Mouse (Mus musculus): Measurements from ENCODE around the gene Flot1. TPM values are rescaled to one million over a fixed set of nuclear protein-coding genes. Genes with fewer than 3 reads are reported as not detected.

Gene Flot1
- polyA plus RNA-seq, 1 experiment from 2014 or later = 103 TPM

DNA sequence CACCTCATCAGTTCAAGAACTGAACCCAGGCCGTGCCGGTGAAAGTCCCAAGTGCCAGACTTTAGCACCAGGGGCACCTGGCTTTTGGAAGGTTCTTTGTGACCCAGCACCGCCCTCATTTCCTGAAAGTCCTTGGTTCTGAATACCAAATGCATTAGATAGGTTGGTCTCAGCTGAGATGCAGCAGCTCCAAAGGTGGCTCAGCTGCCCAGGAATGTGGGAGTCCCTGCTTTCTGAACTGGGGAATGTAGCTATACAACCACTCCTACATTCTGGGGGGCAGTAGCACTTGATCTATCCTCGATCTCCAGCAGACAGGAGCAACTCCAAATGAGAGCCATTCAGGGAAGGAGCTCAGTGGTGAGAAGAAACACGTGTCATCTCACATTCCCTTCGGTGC is 10.3 kb upstream of the Flot1 start:
- no peaks in the 10 kb centered on the region for H3K9me3 ChIP-seq (replicated peaks)
- WGBS = 38% methylated on average over 6 of the region's 6 CpGs
- no peak overlapping the region for H3K4me3 ChIP-seq
- H3K9ac ChIP-seq = 0 out of 2 replicates have a peak overlapping the region, but pooled peaks have one; percentile 1
- peak overlapping the region; percentile 16 for H3K4me2 ChIP-seq
- H3K36me3 ChIP-seq = no peaks in the 10 kb centered on the region
- peak overlapping the region; percentile 97 for H3K27ac ChIP-seq
- H3K27me3 ChIP-seq = no peaks in the 10 kb centered on the region
- peaks cover 75% of the 10 kb centered on the region for H3K4me1 ChIP-seq (replicated peaks)
- no peak for ATAC-seq (replicated peaks; ENCODE audit: insufficient number of reproducible peaks, insufficient read depth, low FRiP score, low read depth)

DNA sequence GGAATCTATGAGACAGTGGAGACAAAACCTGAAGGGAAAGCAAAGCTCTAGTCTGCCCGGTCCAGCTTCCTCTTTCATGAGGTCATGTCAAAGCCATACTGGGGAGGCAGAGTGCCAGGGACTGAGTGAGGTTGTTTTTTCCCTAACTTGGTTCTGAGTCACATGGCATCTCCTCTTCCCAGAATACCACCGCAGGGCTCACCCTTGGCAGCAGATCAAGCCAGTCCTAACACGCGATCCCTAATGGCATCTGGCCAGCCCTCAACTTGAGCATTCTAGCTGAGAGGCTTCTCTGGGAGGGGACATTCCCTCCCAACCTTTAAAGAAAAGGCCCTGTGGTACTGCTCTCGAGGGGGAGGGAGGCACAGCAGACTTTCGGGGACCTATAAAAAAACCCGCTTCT is 9.8 kb upstream of the Flot1 start:
- WGBS = 15% methylated on average over 7 of the region's 7 CpGs
- no peaks in the 10 kb centered on the region for H3K9me3 ChIP-seq (replicated peaks)
- H3K36me3 ChIP-seq = no peaks in the 10 kb centered on the region
- peak; percentile 93 for ATAC-seq (replicated peaks; ENCODE audit: insufficient number of reproducible peaks, insufficient read depth, low FRiP score, low read depth)
- H3K4me1 ChIP-seq (replicated peaks) = peaks cover 72% of the 10 kb centered on the region
- H3K9ac ChIP-seq = 0 out of 2 replicates have a peak overlapping the region, but pooled peaks have one; percentile 1
- peak overlapping the region; percentile 97 for H3K27ac ChIP-seq
- H3K27me3 ChIP-seq = no peaks in the 10 kb centered on the region
- H3K4me3 ChIP-seq = no peak overlapping the region
- H3K4me2 ChIP-seq = peak overlapping the region; percentile 16

DNA sequence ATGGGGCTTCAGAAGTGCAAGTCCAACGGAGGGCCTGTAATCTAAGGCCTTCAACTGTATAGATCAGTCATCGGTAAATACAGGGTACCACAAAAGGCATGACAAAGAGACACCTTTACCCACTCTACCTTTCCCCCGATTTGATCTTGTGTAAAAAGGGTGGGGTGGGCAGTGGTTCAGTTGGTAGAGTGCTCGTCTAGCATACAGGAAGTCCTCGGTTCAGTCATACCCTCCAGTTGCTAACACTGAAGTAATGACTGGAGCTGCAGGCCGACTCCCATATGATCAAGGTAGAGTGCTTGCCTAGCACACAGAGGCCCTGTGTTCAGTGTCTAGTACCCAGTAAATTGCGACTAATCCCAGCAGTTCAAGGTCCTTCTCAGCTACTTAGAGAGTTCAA is 9.4 kb upstream of the Flot1 start:
- Histone ChIP-seq H3K36me3 (no peaks in the 10 kb centered on the region), H3K4me3 (no peak overlapping the region), H3K4me1 (replicated peaks) (peaks cover 72% of the 10 kb centered on the region), H3K9me3 (replicated peaks) (no peaks in the 10 kb centered on the region), H3K27me3 (no peaks in the 10 kb centered on the region), H3K4me2 (peak overlapping the region; percentile 16; the same call in 1 of the 2 replicates), H3K9ac (no peak overlapping the region), H3K27ac (peak overlapping the region; percentile 97)
- peak; percentile 11 for ATAC-seq (replicated peaks; ENCODE audit: insufficient number of reproducible peaks, insufficient read depth, low FRiP score, low read depth)
- 50% methylated on average over 7 of the region's 7 CpGs for WGBS

DNA sequence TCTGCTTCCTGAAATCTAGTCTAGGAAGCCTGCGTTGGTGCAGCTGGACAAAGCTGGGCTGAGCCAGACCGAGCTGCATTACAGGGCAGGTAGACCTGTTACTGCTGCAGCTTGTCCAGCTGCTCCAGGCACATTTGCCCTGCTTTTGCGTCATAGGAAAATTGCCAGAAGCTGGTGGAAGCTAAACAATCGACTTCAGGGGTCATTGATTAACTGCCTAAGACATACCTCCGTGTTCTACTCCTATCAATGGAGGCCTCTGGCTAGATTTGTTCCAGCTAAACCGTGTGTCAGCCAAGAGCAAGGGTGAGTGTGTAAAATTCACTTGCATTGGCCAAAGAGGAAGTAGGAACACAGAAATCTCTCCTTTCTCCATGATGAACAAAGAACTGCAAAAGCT is 8.4 kb upstream of the Flot1 start:
- Histone ChIP-seq H3K27me3 (no peaks in the 10 kb centered on the region), H3K4me3 (no peak overlapping the region), H3K9ac (0 out of 2 replicates have a peak overlapping the region, but pooled peaks have one; percentile 1), H3K9me3 (replicated peaks) (no peaks in the 10 kb centered on the region), H3K27ac (peak overlapping the region; percentile 97), H3K4me2 (no peak overlapping the region), H3K4me1 (replicated peaks) (peaks cover 69% of the 10 kb centered on the region), H3K36me3 (no peaks in the 10 kb centered on the region)
- ATAC-seq (replicated peaks; ENCODE audit: insufficient number of reproducible peaks, insufficient read depth, low FRiP score, low read depth) = no peak
- 50% methylated on average over 6 of the region's 6 CpGs for WGBS

DNA sequence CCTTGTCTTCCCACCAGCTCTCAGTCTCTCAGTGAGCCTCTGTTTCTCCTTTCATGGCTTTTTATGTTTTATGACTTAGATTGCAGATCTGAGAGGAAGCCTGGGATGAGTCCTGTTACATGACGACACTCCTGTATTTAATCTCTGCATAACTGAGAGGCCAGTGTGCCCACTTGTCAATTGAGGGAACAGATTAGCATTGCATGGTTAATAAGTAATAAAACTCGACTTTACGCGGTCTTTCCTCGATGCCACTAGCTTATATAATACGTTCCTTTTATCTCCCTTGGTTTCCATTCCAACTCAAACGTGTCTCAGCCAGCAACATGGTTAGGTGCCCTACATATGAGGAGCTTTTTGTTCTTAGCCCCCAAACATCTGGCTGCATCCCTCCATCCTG is 7.2 kb upstream of the Flot1 start:
- Histone ChIP-seq H3K4me3 (no peak overlapping the region), H3K4me2 (no peak overlapping the region), H3K9me3 (replicated peaks) (no peaks in the 10 kb centered on the region), H3K36me3 (no peaks in the 10 kb centered on the region), H3K27ac (peak overlapping the region; percentile 97), H3K27me3 (no peaks in the 10 kb centered on the region), H3K4me1 (replicated peaks) (peaks cover 68% of the 10 kb centered on the region), H3K9ac (no peak overlapping the region)
- 58% methylated on average over 7 of the region's 7 CpGs for WGBS
- ATAC-seq (replicated peaks; ENCODE audit: insufficient number of reproducible peaks, insufficient read depth, low FRiP score, low read depth) = no peak

DNA sequence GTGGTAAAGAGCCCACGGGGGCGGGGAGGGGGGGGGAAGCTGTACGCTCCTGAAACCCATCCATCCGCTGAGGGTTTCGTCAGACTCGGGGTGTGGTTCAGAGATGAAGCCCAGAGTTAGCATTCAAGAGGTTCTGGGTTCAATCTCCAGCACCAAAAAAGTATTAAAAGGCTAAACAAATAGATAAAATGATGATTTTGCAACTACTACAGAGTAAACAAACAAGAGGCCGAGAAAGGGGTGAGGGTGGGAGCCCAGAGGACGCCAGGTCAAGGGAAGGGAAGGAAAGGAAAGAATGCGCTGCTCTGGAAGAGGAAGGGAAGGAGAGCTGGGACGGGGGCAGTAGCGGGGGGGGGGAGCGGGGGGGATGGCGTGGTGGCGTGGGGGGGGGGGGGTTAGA is 6.3 kb upstream of the Flot1 start:
- H3K4me1 ChIP-seq (replicated peaks) = peaks cover 65% of the 10 kb centered on the region
- peak overlapping the region; percentile 97 for H3K27ac ChIP-seq
- H3K4me2 ChIP-seq = no peak overlapping the region
- H3K4me3 ChIP-seq = no peak overlapping the region
- no peaks in the 10 kb centered on the region for H3K9me3 ChIP-seq (replicated peaks)
- no peaks in the 10 kb centered on the region for H3K36me3 ChIP-seq
- no peak for ATAC-seq (replicated peaks; ENCODE audit: insufficient number of reproducible peaks, insufficient read depth, low FRiP score, low read depth)
- WGBS = 53% methylated on average over 9 of the region's 14 CpGs
- no peaks in the 10 kb centered on the region for H3K27me3 ChIP-seq
- no peak overlapping the region for H3K9ac ChIP-seq

DNA sequence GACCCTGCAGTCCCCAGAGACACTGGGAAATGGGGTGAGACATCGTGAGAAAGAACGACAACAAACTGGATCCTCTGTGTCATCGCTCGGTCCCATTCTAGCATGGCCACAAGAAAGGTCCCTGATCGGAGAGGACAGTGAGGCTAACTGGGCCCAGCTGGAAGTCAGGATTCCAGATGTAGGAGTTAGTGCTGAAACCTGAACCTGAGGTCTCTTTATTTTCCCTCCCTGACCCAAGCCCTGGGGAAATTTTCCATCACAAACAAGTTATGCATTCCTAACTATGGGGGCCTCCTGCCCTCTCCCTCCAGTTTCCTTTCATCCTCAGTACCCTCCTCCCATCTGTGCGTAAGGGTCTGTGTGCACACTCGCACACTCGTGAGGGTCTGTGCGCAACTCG is 5.8 kb upstream of the Flot1 start:
- 65% methylated on average over 10 of the region's 10 CpGs for WGBS
- H3K9me3 ChIP-seq (replicated peaks) = no peaks in the 10 kb centered on the region
- no peaks in the 10 kb centered on the region for H3K27me3 ChIP-seq
- no peak overlapping the region for H3K4me3 ChIP-seq
- no peaks in the 10 kb centered on the region for H3K36me3 ChIP-seq
- no peak overlapping the region for H3K9ac ChIP-seq
- 0 out of 2 replicates have a peak overlapping the region, but pooled peaks have one; percentile 10 for H3K27ac ChIP-seq
- H3K4me1 ChIP-seq (replicated peaks) = peaks cover 60% of the 10 kb centered on the region
- no peak for ATAC-seq (replicated peaks; ENCODE audit: insufficient number of reproducible peaks, insufficient read depth, low FRiP score, low read depth)
- no peak overlapping the region for H3K4me2 ChIP-seq

DNA sequence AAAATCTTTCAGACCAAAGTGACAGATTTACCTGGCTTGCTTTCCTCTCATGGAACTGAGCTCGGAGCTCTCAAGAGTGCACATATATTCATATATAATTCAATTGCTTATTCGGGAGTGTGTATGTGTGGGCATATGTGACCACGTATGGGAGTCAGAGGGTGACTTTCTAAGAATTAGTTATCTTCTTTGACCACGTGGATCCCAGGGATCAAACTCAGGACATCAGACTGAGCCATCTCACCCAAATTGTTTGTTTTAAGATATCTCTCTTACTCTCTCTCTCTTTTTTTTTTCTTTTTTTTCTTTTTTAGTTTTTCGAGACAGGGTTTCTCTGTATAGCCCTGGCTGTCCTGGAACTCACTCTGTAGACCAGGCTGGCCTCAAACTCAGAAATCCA is 2.9 kb upstream of the Flot1 start:
- WGBS = 82% methylated on average over 5 of the region's 5 CpGs
- no peak overlapping the region for H3K9ac ChIP-seq
- H3K9me3 ChIP-seq (replicated peaks) = no peaks in the 10 kb centered on the region
- no peak overlapping the region for H3K4me2 ChIP-seq
- H3K27me3 ChIP-seq = no peaks in the 10 kb centered on the region
- H3K4me1 ChIP-seq (replicated peaks) = peaks cover 45% of the 10 kb centered on the region
- no peaks in the 10 kb centered on the region; the same call in 1 of the 2 replicates for H3K36me3 ChIP-seq
- H3K27ac ChIP-seq = no peak overlapping the region
- no peak for ATAC-seq (replicated peaks; ENCODE audit: insufficient number of reproducible peaks, insufficient read depth, low FRiP score, low read depth)
- H3K4me3 ChIP-seq = no peak overlapping the region

DNA sequence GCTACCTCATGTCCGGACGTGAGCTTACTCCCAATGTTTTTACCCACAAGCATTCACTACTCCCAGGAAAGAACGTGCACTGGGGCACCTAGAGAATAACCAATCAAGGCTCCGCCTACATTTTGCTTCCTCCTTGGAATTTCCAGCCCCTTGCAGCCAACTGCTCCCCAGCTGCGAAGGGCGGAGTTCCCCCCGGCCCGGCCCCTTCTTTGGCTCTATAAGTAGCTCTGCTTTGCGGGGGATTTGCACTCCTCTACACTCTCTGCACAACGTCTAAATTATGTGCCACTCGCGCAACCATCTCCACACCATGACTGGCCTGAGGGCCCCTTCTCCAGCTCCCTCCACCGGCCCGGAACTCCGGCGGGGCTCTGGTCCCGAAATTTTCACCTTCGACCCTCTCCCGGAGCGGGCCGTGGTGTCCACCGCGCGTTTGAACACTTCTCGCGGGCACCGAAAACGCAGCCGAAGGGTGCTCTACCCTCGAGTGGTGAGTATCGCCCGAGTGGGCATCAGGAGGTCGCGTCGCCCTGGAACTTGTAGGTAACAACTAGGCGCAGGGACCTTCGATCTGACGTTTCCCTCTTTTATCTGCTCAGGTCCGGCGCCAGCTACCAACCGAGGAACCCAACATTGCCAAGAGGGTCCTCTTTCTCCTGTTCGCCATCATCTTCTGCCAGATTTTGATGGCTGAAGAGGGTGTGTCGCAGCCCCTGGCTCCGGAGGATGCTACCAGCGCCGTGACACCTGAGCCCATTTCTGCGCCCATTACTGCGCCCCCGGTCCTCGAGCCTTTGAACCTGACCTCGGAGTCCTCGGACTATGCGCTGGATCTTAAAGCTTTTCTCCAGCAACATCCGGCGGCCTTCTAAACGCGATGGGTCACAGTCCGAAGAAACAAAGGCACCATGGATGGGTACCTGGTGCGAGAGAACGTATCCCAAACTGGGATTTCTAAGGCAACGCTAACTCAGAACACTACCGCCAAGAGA is 1.3 kb upstream of the Flot1 start, which contains the start of gene Ier3:
TSS of gene Ier3 (plus strand) at position 246 of the 992 bp plus-strand sequence.
- H3K27me3 ChIP-seq = no peaks in the 10 kb centered on the region
- under 1% methylated on average over 62 of the region's 62 CpGs for WGBS
- ATAC-seq (replicated peaks; ENCODE audit: insufficient number of reproducible peaks, insufficient read depth, low FRiP score, low read depth) = peak; percentile 71

DNA sequence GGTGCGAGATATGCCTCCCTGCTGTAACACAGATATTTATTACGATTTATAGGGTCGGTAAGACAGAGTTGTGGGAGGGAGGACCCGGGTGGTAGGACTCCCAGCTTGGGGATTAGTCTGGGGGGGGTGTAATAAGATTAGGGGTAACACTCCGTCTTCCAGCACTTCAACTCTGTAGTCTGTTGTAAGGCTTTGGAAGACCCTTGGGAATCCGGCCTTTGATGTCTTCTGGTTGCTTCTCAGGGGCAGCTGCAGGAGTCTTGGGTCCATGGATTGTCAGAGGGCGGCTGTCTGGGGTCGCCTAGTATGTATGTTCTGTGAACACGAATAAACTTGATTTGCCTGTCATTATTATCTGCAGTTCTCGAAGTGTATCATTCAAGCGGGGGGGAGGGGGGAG is 466 bp upstream of the Flot1 start:
- Histone ChIP-seq H3K4me2 (peak overlapping the region; percentile 82), H3K9me3 (replicated peaks) (no peaks in the 10 kb centered on the region), H3K36me3 (peaks cover 21% of the 10 kb centered on the region), H3K27ac (peak overlapping the region; percentile 88), H3K27me3 (no peaks in the 10 kb centered on the region), H3K9ac (peak overlapping the region; percentile 78), H3K4me3 (peak overlapping the region; percentile 75), H3K4me1 (replicated peaks) (peaks cover 22% of the 10 kb centered on the region)
- 2% methylated on average over 11 of the region's 11 CpGs for WGBS
- ATAC-seq (replicated peaks; ENCODE audit: insufficient number of reproducible peaks, insufficient read depth, low FRiP score, low read depth) = no peak

More for the DNA sequence above, 1.3 kb upstream of the Flot1 start, which contains the start of gene Ier3:
- H3K9me3 ChIP-seq (replicated peaks) = no peaks in the 10 kb centered on the region
- peak within 1 kb of the TSS; percentile 82 for H3K4me2 ChIP-seq
- H3K36me3 ChIP-seq = peaks cover 13% of the 10 kb centered on the region
- H3K9ac ChIP-seq = peak within 1 kb of the TSS; percentile 78
- H3K4me3 ChIP-seq = peak within 1 kb of the TSS; percentile 75
- H3K4me1 ChIP-seq (replicated peaks) = peaks cover 29% of the 10 kb centered on the region
- peak within 1 kb of the TSS; percentile 88 for H3K27ac ChIP-seq

DNA sequence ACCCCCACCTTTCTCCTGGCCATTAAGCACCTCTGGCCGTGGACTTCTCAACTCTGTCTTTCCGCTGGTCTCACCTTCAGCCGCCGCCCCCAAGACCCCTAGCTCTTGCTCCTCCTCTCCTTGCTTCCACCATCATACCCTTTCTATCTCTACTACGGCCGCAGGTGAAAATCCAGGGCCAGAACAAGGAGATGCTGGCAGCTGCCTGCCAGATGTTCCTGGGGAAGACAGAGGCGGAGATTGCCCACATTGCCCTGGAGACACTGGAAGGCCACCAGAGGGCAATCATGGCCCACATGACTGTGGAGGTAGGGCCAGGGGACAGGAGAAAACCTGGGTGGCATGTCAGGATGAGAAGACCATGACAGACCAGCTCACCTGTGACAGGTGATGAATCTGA is 1.4 kb downstream of the Flot1 start:
- Histone ChIP-seq H3K36me3 (peaks cover 38% of the 10 kb centered on the region), H3K4me1 (replicated peaks) (peaks cover 21% of the 10 kb centered on the region), H3K9me3 (replicated peaks) (no peaks in the 10 kb centered on the region), H3K4me3 (peak overlapping the region; percentile 75), H3K9ac (peak overlapping the region; percentile 78), H3K27ac (no peak overlapping the region), H3K4me2 (peak overlapping the region; percentile 82), H3K27me3 (no peaks in the 10 kb centered on the region)
- no peak for ATAC-seq (replicated peaks; ENCODE audit: insufficient number of reproducible peaks, insufficient read depth, low FRiP score, low read depth)
- WGBS = 62% methylated on average over 7 of the region's 7 CpGs

Measured in heart, embryonic 15.5 days (tissue).